Mouse (Mus musculus) midbrain, embryonic 11.5 days (tissue): ENCODE measurements around the gene Cacng8. TPM values are rescaled to one million over a fixed set of nuclear protein-coding genes. Genes with fewer than 3 reads are reported as not detected.

Source experiments
- ATAC-seq: fragments of 200-750 bp; cut with Nextera tagmentation; 2 replicates; pipeline ENCODE4 v1.8.0; 2017; ENCODE audit warnings: moderate TSS enrichment, moderate library complexity; ENCODE audit not compliant: low FRiP score
- DNase-seq: peaks from one replicate; pipeline ENCODE4 v3.0.0; 2015; ENCODE audit warnings: low spot score; ENCODE audit errors: missing footprints
- H3K27ac ChIP-seq: fragments of 300-500 bp; sonication (generic); 2 replicates; pipeline ENCODE4 v1.5.1; 2014; ENCODE audit warnings: low read depth, low read length
- H3K27me3 ChIP-seq: fragments of 300-500 bp; sonication (generic); 2 replicates; pipeline ENCODE4 v1.6.1; 2014; ENCODE audit warnings: mild to moderate bottlenecking, low read length, moderate library complexity, mixed read lengths; ENCODE audit not compliant: control insufficient read depth, insufficient read depth
- H3K36me3 ChIP-seq: fragments of 300-500 bp; sonication (generic); 2 replicates; pipeline ENCODE4 v1.6.1; 2014; ENCODE audit warnings: mild to moderate bottlenecking, low read length, moderate library complexity, mixed read lengths; ENCODE audit not compliant: control insufficient read depth, insufficient read depth
- H3K4me1 ChIP-seq: fragments of 300-500 bp; sonication (generic); 2 replicates; pipeline ENCODE4 v1.6.1; 2014; ENCODE audit warnings: low read length; ENCODE audit not compliant: control insufficient read depth, insufficient read depth
- H3K4me2 ChIP-seq: fragments of 300-500 bp; sonication (generic); 2 replicates; pipeline ENCODE4 v1.6.1; 2014; ENCODE audit warnings: mild to moderate bottlenecking, moderate library complexity
- H3K4me3 ChIP-seq: fragments of 300-500 bp; sonication (generic); 2 replicates; pipeline ENCODE4 v1.5.1; 2014; ENCODE audit warnings: low read depth, low read length
- H3K9ac ChIP-seq: fragments of 300-500 bp; sonication (generic); 2 replicates; pipeline ENCODE4 v1.6.1; 2014; ENCODE audit warnings: low read length
- H3K9me3 ChIP-seq: fragments of 300-500 bp; sonication (generic); 2 replicates; pipeline ENCODE4 v1.6.1; 2016; ENCODE audit warnings: low read length; ENCODE audit not compliant: control insufficient read depth
- WGBS: fragments of 180-500 bp; shearing (Covaris S2); extraction: QIAGEN DNeasy Blood & Tissue Kit; methylation state at CpG from one replicate; pipeline ENCODE4 v1.1.7; 2014; 5-methylcytosine and 5-hydroxymethylcytosine counted together
- polyA plus RNA-seq: library from polyadenylated mRNA; unstranded; fragments of >200 nt; fragmentation: Nextera tagmentation; extraction: Ambion mirVana; gene quantifications from 2 replicates; pipeline ENCODE4 v1.2.1, GENCODE M21; 2014

The Cacng8 gene
- polyA plus RNA-seq, 1 experiment from 2014 or later = 4.7 TPM

DNA sequence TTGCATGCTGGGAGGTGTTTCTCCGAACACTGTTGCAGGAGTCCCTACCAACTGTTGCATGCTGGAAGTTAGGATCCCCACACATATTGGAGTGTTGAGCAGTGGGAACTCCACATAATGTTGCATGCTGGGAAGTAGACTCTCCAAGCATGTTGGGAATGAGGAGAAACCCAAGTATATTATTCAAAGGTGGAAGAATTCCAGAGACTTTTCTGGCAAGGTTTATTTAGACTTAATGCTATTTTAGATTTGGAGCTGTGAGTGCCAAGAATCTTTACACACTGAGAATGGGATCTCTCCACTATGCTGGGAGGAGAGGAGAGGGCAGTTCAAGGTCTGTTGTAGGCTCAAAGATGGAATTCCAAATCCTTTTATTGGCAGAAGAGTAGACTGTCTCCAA lies 41.6 kb downstream of the Cacng8 start:
- Histone ChIP-seq H3K27me3 (no peaks in the 10 kb centered on the region), H3K36me3 (no peaks in the 10 kb centered on the region), H3K4me2 (no peak overlapping the region), H3K9me3 (no peaks in the 10 kb centered on the region), H3K9ac (no peak overlapping the region), H3K27ac (no peak overlapping the region), H3K4me1 (no peaks in the 10 kb centered on the region), H3K4me3 (no peak overlapping the region)
- ATAC-seq = no peak
- 77% methylated on average over 1 of the region's 1 CpGs for WGBS
- DNase-seq = no peak

DNA sequence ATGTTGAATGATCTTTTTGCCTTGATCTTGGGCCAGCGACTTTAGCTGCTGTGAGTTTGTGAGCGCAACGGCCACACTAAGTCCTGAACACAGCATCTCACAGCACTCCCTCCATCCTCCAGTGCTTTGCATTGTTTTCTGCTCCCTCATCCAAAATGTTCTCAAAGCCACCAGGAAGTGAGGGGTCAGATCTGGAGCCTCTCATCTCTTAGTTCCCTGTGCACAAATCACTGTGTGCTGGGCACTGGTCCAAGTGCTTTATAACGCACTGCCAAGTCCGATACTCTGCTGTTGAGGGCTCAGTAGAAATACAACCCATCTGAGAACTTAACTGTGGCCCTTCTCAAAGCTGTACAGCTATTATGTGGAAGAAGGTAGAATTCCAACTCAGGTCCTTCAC lies 47.5 kb downstream of the Cacng8 start:
- WGBS = 69% methylated on average over 5 of the region's 5 CpGs
- Histone ChIP-seq H3K4me3 (no peak overlapping the region), H3K4me2 (no peak overlapping the region), H3K36me3 (no peaks in the 10 kb centered on the region), H3K9ac (no peak overlapping the region), H3K4me1 (no peaks in the 10 kb centered on the region), H3K27ac (no peak overlapping the region), H3K27me3 (no peaks in the 10 kb centered on the region), H3K9me3 (no peaks in the 10 kb centered on the region)
- no peak for ATAC-seq
- no peak for DNase-seq

DNA sequence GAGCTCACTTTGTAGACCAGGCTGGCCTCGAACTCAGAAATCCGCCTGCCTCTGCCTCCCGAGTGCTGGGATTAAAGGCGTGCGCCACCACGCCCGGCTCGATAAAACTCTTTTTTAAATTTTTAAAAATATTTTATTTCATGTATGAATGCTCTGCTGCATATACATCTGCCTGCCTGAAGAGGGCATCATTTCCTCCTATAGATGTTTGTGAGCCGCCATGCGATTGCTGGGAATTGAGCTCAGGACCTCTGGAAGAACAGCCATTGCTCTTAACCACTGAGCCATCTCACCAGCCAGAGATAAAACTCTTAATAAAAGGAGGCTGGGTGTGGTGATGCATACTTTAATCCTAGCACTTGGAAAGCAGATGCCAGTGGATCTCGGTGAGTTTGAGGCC lies 49.5 kb downstream of the Cacng8 start:
- Histone ChIP-seq H3K9ac (no peak overlapping the region), H3K9me3 (no peaks in the 10 kb centered on the region), H3K4me1 (no peaks in the 10 kb centered on the region), H3K36me3 (no peaks in the 10 kb centered on the region), H3K27ac (no peak overlapping the region), H3K4me3 (no peak overlapping the region), H3K27me3 (no peaks in the 10 kb centered on the region), H3K4me2 (no peak overlapping the region)
- no peak for ATAC-seq
- WGBS = 87% methylated on average over 10 of the region's 11 CpGs
- no peak for DNase-seq

DNA sequence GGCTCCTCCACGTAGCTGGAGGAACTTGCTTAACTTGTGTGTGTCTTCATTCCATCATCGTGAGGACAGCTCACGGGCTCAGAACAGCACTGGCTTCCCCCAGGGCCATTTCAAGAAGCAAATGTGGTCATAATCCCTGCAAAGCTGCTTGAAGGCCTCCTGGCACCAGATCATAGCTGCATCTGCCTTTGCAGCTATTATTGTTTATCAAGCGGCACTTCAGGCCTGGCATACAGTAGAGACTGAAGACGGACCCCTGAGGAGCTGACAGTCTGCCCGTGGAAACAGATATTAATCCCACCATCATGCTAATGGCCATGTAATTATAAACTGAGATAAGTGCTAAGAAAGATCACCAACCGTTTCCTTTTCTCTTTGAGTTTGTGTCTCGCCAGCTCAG lies 50.0 kb downstream of the Cacng8 start:
- Histone ChIP-seq H3K4me2 (no peak overlapping the region), H3K27ac (no peak overlapping the region), H3K9me3 (no peaks in the 10 kb centered on the region), H3K27me3 (no peaks in the 10 kb centered on the region), H3K4me3 (no peak overlapping the region), H3K9ac (no peak overlapping the region), H3K36me3 (no peaks in the 10 kb centered on the region), H3K4me1 (no peaks in the 10 kb centered on the region)
- WGBS = 80% methylated on average over 8 of the region's 8 CpGs
- DNase-seq (no peak), ATAC-seq (no peak)

DNA sequence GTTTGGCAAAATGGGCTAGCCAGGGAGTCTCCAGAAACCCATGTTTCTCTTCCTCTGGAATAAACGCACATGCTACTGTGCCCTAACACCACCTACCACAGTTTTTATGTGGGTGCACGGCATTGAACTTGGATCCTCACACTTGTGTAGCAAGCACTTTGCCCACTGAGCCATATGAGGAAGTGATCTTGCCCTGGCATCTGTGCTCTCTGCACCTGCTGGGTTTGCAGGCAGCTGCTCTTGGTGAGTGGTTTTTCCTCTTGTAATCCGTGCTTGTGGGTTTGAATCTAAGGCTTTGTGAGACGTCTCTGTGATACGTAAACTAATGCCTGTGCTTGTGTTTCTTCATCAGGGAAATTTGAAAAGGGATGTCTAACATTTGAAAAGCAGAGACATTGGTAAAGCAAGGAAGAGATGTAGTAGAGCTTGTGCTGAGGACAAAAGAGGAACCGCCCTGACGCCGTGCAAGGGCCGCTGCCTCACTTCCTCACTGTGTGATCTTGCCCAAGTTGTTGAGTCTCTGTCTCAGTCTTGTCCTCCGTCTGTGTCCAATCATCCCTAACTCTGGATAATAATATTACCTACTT lies 52.1 kb downstream of the Cacng8 start:
- Histone ChIP-seq H3K27me3 (no peaks in the 10 kb centered on the region), H3K4me1 (no peaks in the 10 kb centered on the region), H3K36me3 (no peaks in the 10 kb centered on the region), H3K4me2 (no peak overlapping the region), H3K4me3 (no peak overlapping the region), H3K27ac (no peak overlapping the region), H3K9ac (no peak overlapping the region), H3K9me3 (no peaks in the 10 kb centered on the region)
- ATAC-seq = no peak
- DNase-seq = no peak
- WGBS = 83% methylated on average over 10 of the region's 10 CpGs

DNA sequence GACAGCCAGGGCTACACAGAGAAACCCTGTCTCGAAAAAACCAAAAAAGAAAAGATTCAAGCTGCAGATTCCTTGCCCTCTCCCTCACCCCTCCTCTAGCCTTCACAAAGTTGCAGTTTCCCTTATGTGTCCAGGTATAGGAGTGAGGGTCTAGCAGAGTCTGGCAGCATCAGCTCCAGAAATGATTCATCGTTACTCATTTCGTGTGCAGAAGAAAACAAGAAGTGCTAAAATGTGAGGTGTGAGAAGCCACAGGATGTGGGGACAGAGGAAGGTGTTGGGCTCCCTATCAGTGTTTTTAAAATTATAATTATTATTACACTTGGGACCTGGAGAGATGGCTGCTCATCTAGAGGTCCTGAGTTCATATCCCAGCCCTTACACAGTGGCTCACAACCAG lies 54.2 kb downstream of the Cacng8 start:
- Histone ChIP-seq H3K27ac (no peak overlapping the region), H3K4me3 (no peak overlapping the region), H3K27me3 (no peaks in the 10 kb centered on the region), H3K36me3 (no peaks in the 10 kb centered on the region), H3K4me2 (no peak overlapping the region), H3K4me1 (no peaks in the 10 kb centered on the region), H3K9me3 (no peaks in the 10 kb centered on the region), H3K9ac (no peak overlapping the region)
- DNase-seq = no peak
- WGBS = 83% methylated on average over 3 of the region's 3 CpGs
- no peak for ATAC-seq

DNA sequence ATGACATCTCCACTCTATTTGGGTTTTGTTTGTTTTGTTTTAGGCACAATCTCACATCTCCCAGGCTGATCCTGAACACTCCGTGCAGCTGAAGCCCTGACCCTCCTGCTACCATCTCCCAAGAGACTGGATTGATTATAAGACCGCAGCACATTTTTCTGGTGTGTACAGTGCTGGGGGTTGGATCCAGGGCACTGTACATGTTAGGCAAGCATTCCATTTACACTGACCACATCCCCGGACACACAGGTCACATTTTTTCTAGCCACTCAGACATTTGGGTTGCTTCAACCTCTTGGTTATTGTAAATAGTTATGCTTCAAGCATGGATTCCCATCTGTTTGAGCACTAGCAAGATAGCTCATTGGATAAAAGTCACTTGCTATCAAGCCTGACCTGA lies 56.1 kb downstream of the Cacng8 start:
- Histone ChIP-seq H3K4me2 (no peak overlapping the region), H3K27me3 (no peaks in the 10 kb centered on the region), H3K27ac (no peak overlapping the region), H3K4me1 (no peaks in the 10 kb centered on the region), H3K9me3 (no peaks in the 10 kb centered on the region), H3K9ac (no peak overlapping the region), H3K4me3 (no peak overlapping the region), H3K36me3 (no peaks in the 10 kb centered on the region)
- ATAC-seq (no peak), DNase-seq (no peak)
- 83% methylated on average over 3 of the region's 3 CpGs for whole genome bisulfite sequencing

DNA sequence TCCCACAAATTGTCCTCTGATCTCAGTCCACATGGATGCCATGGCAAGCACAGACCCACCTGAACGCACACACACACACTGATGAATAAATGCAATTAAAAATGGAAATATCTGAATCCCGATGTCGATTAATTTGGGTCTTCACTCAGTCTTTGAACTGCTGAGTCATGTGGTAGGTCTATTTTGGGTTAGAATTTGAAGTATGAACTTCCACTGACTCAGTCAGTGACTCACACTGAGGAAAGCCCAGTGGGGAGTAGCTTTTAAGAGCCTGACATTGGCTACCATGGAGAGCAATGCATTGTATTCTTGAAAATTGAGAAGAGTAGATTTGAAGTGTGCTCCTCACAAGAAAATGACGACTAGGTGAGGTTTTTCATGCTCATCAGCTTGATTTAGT lies 56.5 kb downstream of the Cacng8 start:
- no peak overlapping the region for H3K4me2 ChIP-seq
- H3K27ac ChIP-seq = no peak overlapping the region
- H3K4me3 ChIP-seq = no peak overlapping the region
- no peaks in the 10 kb centered on the region for H3K9me3 ChIP-seq
- ATAC-seq (no peak), DNase-seq (no peak)
- H3K4me1 ChIP-seq = no peaks in the 10 kb centered on the region
- H3K36me3 ChIP-seq = no peaks in the 10 kb centered on the region
- H3K27me3 ChIP-seq = no peaks in the 10 kb centered on the region
- WGBS = 76% methylated on average over 4 of the region's 4 CpGs
- no peak overlapping the region for H3K9ac ChIP-seq

DNA sequence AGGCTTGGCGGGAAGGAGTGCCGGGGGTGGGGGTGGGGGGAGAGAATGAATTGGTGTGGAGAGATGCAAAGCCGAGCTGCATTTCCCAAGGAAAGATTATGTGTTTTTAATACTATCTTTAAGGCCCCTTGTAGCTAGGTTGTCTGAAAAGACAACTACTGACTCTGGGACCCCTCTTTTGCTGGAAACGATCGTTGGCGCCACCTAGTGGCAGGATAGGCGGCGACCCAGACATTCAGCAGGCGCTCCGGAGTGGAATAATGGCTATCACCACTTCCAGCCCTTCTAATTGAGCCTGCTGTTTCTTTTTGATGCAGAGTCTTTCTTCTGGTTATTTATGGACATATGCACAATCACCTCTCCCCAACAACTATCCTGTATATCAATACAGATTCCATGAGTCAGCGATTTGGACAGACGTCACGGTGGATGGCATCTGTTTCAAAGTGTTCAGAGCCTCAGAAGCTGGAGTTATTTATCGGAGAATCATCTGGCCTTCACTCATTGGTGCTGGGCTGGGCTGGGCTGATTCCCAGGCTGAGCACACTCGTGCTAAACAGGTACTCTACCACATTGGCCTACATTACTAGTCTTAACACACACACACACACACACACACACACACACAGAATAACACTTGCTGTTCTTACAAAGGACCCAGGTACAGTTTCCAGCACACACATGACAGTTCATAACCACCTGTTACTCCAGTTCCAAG lies 58.4 kb downstream of the Cacng8 start:
- no peak overlapping the region for H3K9ac ChIP-seq
- no peaks in the 10 kb centered on the region for H3K36me3 ChIP-seq
- no peaks in the 10 kb centered on the region for H3K27me3 ChIP-seq
- no peak overlapping the region for H3K4me3 ChIP-seq
- H3K4me2 ChIP-seq = no peak overlapping the region
- H3K9me3 ChIP-seq = no peaks in the 10 kb centered on the region
- ATAC-seq = peak; percentile 67; the same call in 1 of the 2 replicates
- H3K27ac ChIP-seq = no peak overlapping the region
- 23% methylated on average over 15 of the region's 15 CpGs for WGBS
- DNase-seq = peak; percentile 97
- no peaks in the 10 kb centered on the region for H3K4me1 ChIP-seq
